Mouse (Mus musculus) cerebellum, adult 18-20 months (tissue): ENCODE data around the gene Cdh26.

Experiments used
- DNase-seq, 2 experiments: peaks; one replicate each; pipeline ENCODE4 v3.0.0; 2021

Gene Cdh26

GRCm38 (mm10) chr2:178430231-178430630, at the start of gene Cdh26:
Cdh26 (plus strand) TSS chr2:178430531.
- no peak for DNase-seq

GRCm38 (mm10) chr2:178407053-178407815, 23.1 kb upstream of the Cdh26 start, which contains the start of gene Sycp2:
Sycp2 (minus strand) TSS chr2:178407685.
- no peak for DNase-seq

GRCm38 (mm10) chr2:178409024-178409423, 21.3 kb upstream of the Cdh26 start:
- DNase-seq = no peak

- DNase-seq = no peak
Measured at GRCm38 (mm10) chr2:178410286-178410685, 20.0 kb upstream of the Cdh26 start.

- peak in 1 of 2 experiments; percentile 23 for DNase-seq
Measured at GRCm38 (mm10) chr2:178412598-178412997, 17.7 kb upstream of the Cdh26 start.

GRCm38 (mm10) chr2:178413081-178413480, 17.2 kb upstream of the Cdh26 start:
- DNase-seq = no peak

GRCm38 (mm10) chr2:178413481-178414260, 16.7 kb upstream of the Cdh26 start:
- peak; percentile 23 to 46 for DNase-seq

GRCm38 (mm10) chr2:178414261-178415149, 15.8 kb upstream of the Cdh26 start, which contains the start of the genes Ppp1r3d and Fam217b:
Ppp1r3d (minus strand) TSS chr2:178414472.
Fam217b (plus strand) TSS chr2:178414524.
- peak; percentile 32 to 46 for DNase-seq

- peak in 1 of 2 experiments; percentile 22 for DNase-seq
Measured at GRCm38 (mm10) chr2:178415150-178415448, 15.2 kb upstream of the Cdh26 start.

GRCm38 (mm10) chr2:178416427-178416826, 13.9 kb upstream of the Cdh26 start:
- no peak for DNase-seq

GRCm38 (mm10) chr2:178416970-178417369, 13.4 kb upstream of the Cdh26 start:
- no peak for DNase-seq

GRCm38 (mm10) chr2:178420576-178420975, 9.8 kb upstream of the Cdh26 start:
- DNase-seq = no peak

- no peak for DNase-seq
Measured at GRCm38 (mm10) chr2:178421603-178422002, 8.7 kb upstream of the Cdh26 start.

- no peak for DNase-seq
Measured at GRCm38 (mm10) chr2:178422186-178422585, 8.1 kb upstream of the Cdh26 start.

- no peak for DNase-seq
Measured at GRCm38 (mm10) chr2:178423223-178423622, 7.1 kb upstream of the Cdh26 start.

GRCm38 (mm10) chr2:178426229-178426628, 4.1 kb upstream of the Cdh26 start:
- no peak for DNase-seq

- no peak for DNase-seq
Measured at GRCm38 (mm10) chr2:178427181-178427580, 3.1 kb upstream of the Cdh26 start.

- DNase-seq = no peak
Measured at GRCm38 (mm10) chr2:178428183-178428582, 2.1 kb upstream of the Cdh26 start.

- DNase-seq = no peak
Measured at GRCm38 (mm10) chr2:178428676-178429075, 1.7 kb upstream of the Cdh26 start.

GRCm38 (mm10) chr2:178429426-178429825, 905 bp upstream of the Cdh26 start:
- no peak for DNase-seq

GRCm38 (mm10) chr2:178433495-178433894, 3.2 kb downstream of the Cdh26 start:
- DNase-seq = no peak

GRCm38 (mm10) chr2:178433903-178434302, 3.6 kb downstream of the Cdh26 start:
- DNase-seq = no peak

GRCm38 (mm10) chr2:178437311-178437710, 7.0 kb downstream of the Cdh26 start:
- DNase-seq = no peak
